9 mouse cellular contexts compared by ENCODE assay signal in the genomic region with DNA sequence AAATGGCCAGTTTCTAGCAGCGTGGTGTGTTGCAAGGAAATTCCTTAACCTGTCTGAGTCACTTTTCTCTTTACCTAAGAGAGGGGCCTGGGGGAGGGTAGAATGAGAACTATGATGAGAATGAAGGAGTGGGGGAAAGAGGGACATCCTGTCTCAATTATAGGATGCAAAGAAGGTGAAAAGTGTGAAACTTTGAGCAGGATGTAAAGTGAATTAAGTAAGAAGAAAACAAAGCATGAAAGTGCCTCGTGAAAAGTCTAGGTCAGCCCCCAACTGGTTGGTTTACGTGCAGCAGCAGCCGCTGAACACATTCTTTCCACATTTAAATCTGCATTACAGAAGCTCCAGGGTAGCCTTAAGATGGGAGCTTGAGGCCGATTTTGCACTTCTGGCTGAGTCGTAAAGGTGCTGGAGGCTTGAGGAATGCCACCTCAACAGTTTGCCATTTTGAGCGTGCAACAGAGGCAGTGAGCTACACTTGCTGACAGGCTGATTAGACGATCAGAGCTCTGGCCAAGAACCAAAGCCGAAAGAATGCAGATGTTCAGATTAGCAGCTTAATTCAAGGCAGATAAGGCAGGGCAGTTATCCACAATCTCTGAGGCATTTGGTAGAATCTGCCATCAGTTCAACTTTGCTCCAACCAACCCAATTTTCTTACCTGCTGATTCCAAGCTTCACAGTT. TPM values are rescaled to one million over a fixed set of nuclear protein-coding genes. Genes with fewer than 3 reads are reported as not detected.
DNase-seq lines count a peak whose midpoint lies in the region; ATAC-seq and TF ChIP-seq lines count a peak whose summit lies in the region.
"Had no signal": no experiment of that assay in that cellular context is flagged by ENCODE, and none has a peak within 500 bp of the region (broad histone marks: within the 10 kb centered on the region; RNA-seq: fewer than 3 reads in every experiment).

No protein-coding gene starts in this region.

- no peaks in the 10 kb centered on the region for H3K9me3 ChIP-seq in CH12.LX (replicated peaks; ENCODE audit: low read length)
- no peaks in the 10 kb centered on the region for H3K9me3 ChIP-seq in heart, postnatal 0 days (replicated peaks; ENCODE audit: control insufficient read depth, low read length)

- H3K4me3 ChIP-seq in CH12.LX (replicated peaks in 1 of 3; ENCODE audit: low read depth in 2 of 3, low read length in 2 of 3, poor library complexity in 1 of 3) = peak overlapping the region in 1 of 3 experiments; percentile 45
- peak overlapping the region; percentile 22; the same call in 1 of the 2 replicates for H3K4me3 ChIP-seq in heart, postnatal 0 days (ENCODE audit: low read depth, low read length)

- peak overlapping the region; percentile 33; the same call in 1 of the 2 replicates for H3K27ac ChIP-seq in CH12.LX (ENCODE audit: insufficient read depth, low read depth)
- 0 out of 2 replicates have a peak overlapping the region, but pooled peaks have one; percentile 3 for H3K27ac ChIP-seq in heart, postnatal 0 days (ENCODE audit: low read depth)

- H3K79me2 ChIP-seq in CH12.LX (replicated peaks; ENCODE audit: control insufficient read depth, extremely low read depth, insufficient read depth, poor library complexity, severe bottlenecking) = no peaks in the 10 kb centered on the region

- in situ Hi-C loops in CH12.LX (cut with MboI; ENCODE audit: low pct_ligation_motif_present, low pct_unique_long_range_greater_than_20kb, low sequenced_read_pairs) = no loop called here

- no peak for TF ChIP-seq RAD21 in CH12.LX (IDR thresholded peaks at IDR 0.05; ENCODE audit: low read depth, low read length)

- no peaks in the 10 kb centered on the region for H3K4me1 ChIP-seq in CH12.LX (ENCODE audit: control insufficient read depth in 1 of 2, insufficient read depth in 2 of 2)
- no peaks in the 10 kb centered on the region for H3K4me1 ChIP-seq in heart, postnatal 0 days (ENCODE audit: control insufficient read depth, insufficient read depth)

- ATAC-seq in heart, postnatal 0 days (ENCODE audit: insufficient read depth, low read depth) = no peak

- TF ChIP-seq POLR2A in CH12.LX (IDR thresholded peaks at IDR 0.05; ENCODE audit: low read depth, low read length) = no peak

- intact Hi-C loops in left cerebral cortex, postnatal 14 days (cut with DNase I) = no loop called here

- no peaks in the 10 kb centered on the region for H3K27me3 ChIP-seq in CH12.LX (replicated peaks)
- H3K27me3 ChIP-seq in heart, postnatal 0 days (ENCODE audit: control insufficient read depth, insufficient read depth, low read length) = no peaks in the 10 kb centered on the region

- H3K36me3 ChIP-seq in CH12.LX (replicated peaks in 1 of 2; ENCODE audit: control insufficient read depth in 1 of 2, insufficient read depth in 1 of 2, low read length in 1 of 2) = no peaks in the 10 kb centered on the region
- no peaks in the 10 kb centered on the region for H3K36me3 ChIP-seq in heart, postnatal 0 days (replicated peaks; ENCODE audit: control insufficient read depth, insufficient read depth, low read length)

- no peak for TF ChIP-seq EP300 in CH12.LX (IDR thresholded peaks at IDR 0.05; ENCODE audit: low read length)
- TF ChIP-seq EP300 in heart, postnatal 0 days (IDR thresholded peaks at IDR 0.05; ENCODE audit: low read depth) = no peak

- TF ChIP-seq CTCF in CH12.LX (conservative IDR thresholded peaks at IDR 0.05 in 1 of 2, IDR thresholded peaks at IDR 0.05 in 1 of 2; ENCODE audit: low read depth in 2 of 2, low read length in 2 of 2) = no peak
- TF ChIP-seq CTCF in heart, postnatal 0 days (IDR thresholded peaks at IDR 0.05; ENCODE audit: low read depth) = no peak

- H3K9ac ChIP-seq in CH12.LX (ENCODE audit: insufficient read depth, low read depth) = peak overlapping the region; percentile 13; the same call in 1 of the 2 replicates
- H3K9ac ChIP-seq in heart, postnatal 0 days (replicated peaks; ENCODE audit: low read depth, low read length) = no peak overlapping the region

- dilution Hi-C loops in CH12.LX (cut with MboI; ENCODE audit: extremely low pct_ligation_motif_present, extremely low pct_unique_long_range_greater_than_20kb, low sequenced_read_pairs) = no loop called here

- peak overlapping the region; percentile 56; the same call in 1 of the 2 replicates for H3K4me2 ChIP-seq in CH12.LX (ENCODE audit: insufficient read depth, low read depth, poor library complexity, severe bottlenecking)
- H3K4me2 ChIP-seq in heart, postnatal 0 days (ENCODE audit: low read depth, low read length) = peak overlapping the region; percentile 45

- WGBS in heart, postnatal 0 days = 18% methylated on average over 9 of the region's 9 CpGs

- DNase-seq in adrenal gland, adult (ENCODE audit: inconsistent age in 2 of 2, low spot score in 1 of 2) = peak; percentile 2 to 24
- DNase-seq in adrenal gland, adult 2 months = no peak
- DNase-seq in CH12.LX (ENCODE audit: extremely low read depth) = no peak
- no peak for DNase-seq in heart, postnatal 0 days (ENCODE audit: low spot score)
- DNase-seq in lung, postnatal 36 days = peak; percentile 2
- DNase-seq in left cerebral cortex, postnatal 14 days (ENCODE audit: low spot score in 2 of 2) = no peak
- DNase-seq in right cerebral cortex, postnatal 10 days (ENCODE audit: low spot score in 2 of 2) = no peak
- DNase-seq in cerebellum, adult 8-10 months = no peak

TF ChIP-seq in CH12.LX, 34 proteins besides CTCF, POLR2A, EP300 and RAD21:
- TF ChIP-seq GABPA (IDR thresholded peaks at IDR 0.05; ENCODE audit: insufficient replicate concordance, low read depth, low read length) (no peak), SIN3A (IDR thresholded peaks at IDR 0.05; ENCODE audit: low read length) (no peak), MYC (IDR thresholded peaks at IDR 0.05; ENCODE audit: low read depth, low read length) (no peak), POLR2AphosphoS2 (IDR thresholded peaks at IDR 0.05; ENCODE audit: low read depth, low read length) (no peak), RCOR1 (conservative IDR thresholded peaks at IDR 0.05; ENCODE audit: low read depth, low read length) (no peak), ETS1 (conservative IDR thresholded peaks at IDR 0.05; ENCODE audit: low read depth, low read length) (no peak), E2F4 (IDR thresholded peaks at IDR 0.05; ENCODE audit: insufficient replicate concordance, low read depth, low read length) (no peak), ZKSCAN1 (IDR thresholded peaks at IDR 0.05; ENCODE audit: borderline replicate concordance, low read depth, low read length) (no peak), MAX (IDR thresholded peaks at IDR 0.05; ENCODE audit: low read length) (no peak), UBTF (IDR thresholded peaks at IDR 0.05; ENCODE audit: low read depth, low read length) (no peak), JUN (IDR thresholded peaks at IDR 0.05; ENCODE audit: insufficient read depth, low read depth, low read length) (no peak), CHD1 (IDR thresholded peaks at IDR 0.05; ENCODE audit: low read depth, low read length) (no peak)

RNA-seq across cellular contexts. Expression of gene Cysltr1, which starts 0.8 kb away (rescaled TPM):
- 1 to 10 TPM in 1 of 2 experiments, under 1 TPM in 1; 0.78 to 1.2 TPM for total RNA-seq in adrenal gland, adult 2 months (2021)
- 0.18 and 0.26 TPM in 2 replicates for polyA plus RNA-seq in adrenal gland, adult 2 months (2012; rRNA removed)
- 0.59 and 1.1 TPM in 2 replicates for total RNA-seq in CH12.LX (2012; rRNA removed)
- total RNA-seq in CH12.LX (2014; rRNA removed) = not detected in 2 replicates
- polyA plus RNA-seq in CH12.LX (2012; ENCODE audit: insufficient read length, low read depth) = 0.15 TPM in 1 of 2 replicates, not detected in the other
- total RNA-seq in heart, postnatal 0 days (2014; rRNA removed; ENCODE audit: low replicate concordance) = 0.08 and 0.35 TPM in 2 replicates
- 1.5 and 1.7 TPM in 2 replicates for polyA plus RNA-seq in heart, postnatal 0 days (2015; fragmentation: Nextera tagmentation; extraction: Ambion mirVana)
- total RNA-seq in left cerebral cortex, postnatal 14 days (2021) = under 1 TPM; 0.26 to 0.80 TPM

RNA-seq across cellular contexts. Expression of gene Gm5127, which starts 19.7 kb away (rescaled TPM):
- total RNA-seq in adrenal gland, adult 2 months (2021) = not detected
- polyA plus RNA-seq in adrenal gland, adult 2 months (2012; rRNA removed) = not detected in 2 replicates
- total RNA-seq in CH12.LX (2012; rRNA removed) = not detected in 2 replicates
- 0.16 TPM in 1 of 2 replicates, not detected in the other for total RNA-seq in CH12.LX (2014; rRNA removed)
- not detected in 2 replicates for polyA plus RNA-seq in CH12.LX (2012; ENCODE audit: insufficient read length, low read depth)
- total RNA-seq in heart, postnatal 0 days (2014; rRNA removed; ENCODE audit: low replicate concordance) = not detected in 2 replicates
- not detected in 2 replicates for polyA plus RNA-seq in heart, postnatal 0 days (2015; fragmentation: Nextera tagmentation; extraction: Ambion mirVana)
- total RNA-seq in left cerebral cortex, postnatal 14 days (2021) = under 1 TPM; 0.20 to 0.82 TPM
- total RNA-seq: hematopoietic stem cell, adult 5-6 weeks had no signal

Comparison
In these comparisons a context has a peak if more than half of its experiments do, and no peak if none do; other contexts are left out.
1. DNase-seq: peak in adrenal gland, adult (2 of 2) and lung, postnatal 36 days (single experiment); none in adrenal gland, adult 2 months (single experiment), CH12.LX (single experiment), heart, postnatal 0 days (single experiment), left cerebral cortex, postnatal 14 days (0 of 2), right cerebral cortex, postnatal 10 days (0 of 2) and cerebellum, adult 8-10 months (single experiment).